Mouse (Mus musculus) retina, postnatal 7 days (tissue): Measurements from ENCODE around the gene BB287469.
"Not testable (repeated sequence)": the region's sequence is repeated elsewhere in the genome, so short reads cannot be mapped to it uniquely, and the experiment has no call there.

Source experiments
- DNase-seq: peaks from one replicate; pipeline ENCODE4 v3.0.0-alpha.2; 2012; ENCODE audit warnings: low read depth, low spot score

The BB287469 gene

GRCm38 (mm10) chr12:87816277-87816676 lies at the start of gene BB287469:
Gene BB287469, plus strand, starts transcription at chr12:87816577.
- not testable (repeated sequence) for DNase-seq

- not testable (repeated sequence) for DNase-seq
Observed at GRCm38 (mm10) chr12:87775655-87776054, 40.7 kb upstream of the BB287469 start, which contains the start of gene Gm21319. Gene Gm21319, minus strand, starts transcription at chr12:87775755.

GRCm38 (mm10) chr12:87795212-87795611 lies 21.2 kb upstream of the BB287469 start, which contains the start of gene Gm21936:
Gene Gm21936, plus strand, starts transcription at chr12:87795512.
- DNase-seq: not testable (repeated sequence)

- not testable (repeated sequence) for DNase-seq
Observed at GRCm38 (mm10) chr12:87797971-87798370, 18.4 kb upstream of the BB287469 start.

- not testable (repeated sequence) for DNase-seq
Observed at GRCm38 (mm10) chr12:87842239-87842638, 25.9 kb downstream of the BB287469 start, which contains the start of gene Gm2001. Gene Gm2001, minus strand, starts transcription at chr12:87842339.

- DNase-seq: not testable (repeated sequence)
Observed at GRCm38 (mm10) chr12:87850657-87851056, 34.3 kb downstream of the BB287469 start.

- not testable (repeated sequence) for DNase-seq
Observed at GRCm38 (mm10) chr12:87856067-87856466, 39.7 kb downstream of the BB287469 start.

GRCm38 (mm10) chr12:87861740-87862692 lies 45.6 kb downstream of the BB287469 start:
- not testable (repeated sequence) for DNase-seq

GRCm38 (mm10) chr12:87863638-87864037 lies 47.3 kb downstream of the BB287469 start:
- DNase-seq: not testable (repeated sequence)

GRCm38 (mm10) chr12:87864048-87864447 lies 47.7 kb downstream of the BB287469 start:
- not testable (repeated sequence) for DNase-seq
